Mouse (Mus musculus) hindbrain, embryonic 10.5 days (tissue): ENCODE measurements around the gene Ednra. TPM values are rescaled to one million over a fixed set of nuclear protein-coding genes. Genes with fewer than 3 reads are reported as not detected.

ENCODE experiments used
- DNase-seq: peaks from one replicate; pipeline ENCODE4 v3.0.0-alpha.2; 2017; ENCODE audit warnings: low spot score
- H3K27ac ChIP-seq: fragments of 300-500 bp; sonication (generic); 2 replicates; pipeline ENCODE4 v1.5.1; 2016; ENCODE audit warnings: mild to moderate bottlenecking, moderate library complexity
- H3K27me3 ChIP-seq: fragments of 300-500 bp; sonication (generic); 2 replicates; pipeline ENCODE4 v1.6.1; 2016; ENCODE audit warnings: mild to moderate bottlenecking; ENCODE audit not compliant: poor library complexity, insufficient read depth, severe bottlenecking
- H3K36me3 ChIP-seq: fragments of 300-500 bp; sonication (generic); 2 replicates; pipeline ENCODE4 v1.6.1; 2016; ENCODE audit warnings: mild to moderate bottlenecking, moderate library complexity
- H3K4me1 ChIP-seq: fragments of 300-500 bp; sonication (generic); replicated peaks from 2 replicates; pipeline ENCODE4 v1.6.1; 2016; ENCODE audit warnings: mild to moderate bottlenecking
- H3K4me3 ChIP-seq: fragments of 300-500 bp; sonication (generic); 2 replicates; pipeline ENCODE4 v1.5.1; 2016; ENCODE audit warnings: mild to moderate bottlenecking, moderate library complexity
- H3K9me3 ChIP-seq: fragments of 300-500 bp; sonication (generic); 2 replicates; pipeline ENCODE4 v1.6.1; 2016; ENCODE audit warnings: mild to moderate bottlenecking, moderate library complexity
- WGBS: fragments of 180-500 bp; shearing (Covaris S2); methylation state at CpG from one replicate; pipeline ENCODE4 v1.1.7; 2016; 5-methylcytosine and 5-hydroxymethylcytosine counted together
- polyA plus RNA-seq: library from polyadenylated mRNA; unstranded; fragments of >200 nt; fragmentation: Nextera tagmentation; extraction: Ambion mirVana; gene quantifications from 2 replicates; pipeline ENCODE4 v1.2.1, GENCODE M21; 2016

Ednra gene
- polyA plus RNA-seq, 1 experiment from 2014 or later = 18.1 TPM

DNA sequence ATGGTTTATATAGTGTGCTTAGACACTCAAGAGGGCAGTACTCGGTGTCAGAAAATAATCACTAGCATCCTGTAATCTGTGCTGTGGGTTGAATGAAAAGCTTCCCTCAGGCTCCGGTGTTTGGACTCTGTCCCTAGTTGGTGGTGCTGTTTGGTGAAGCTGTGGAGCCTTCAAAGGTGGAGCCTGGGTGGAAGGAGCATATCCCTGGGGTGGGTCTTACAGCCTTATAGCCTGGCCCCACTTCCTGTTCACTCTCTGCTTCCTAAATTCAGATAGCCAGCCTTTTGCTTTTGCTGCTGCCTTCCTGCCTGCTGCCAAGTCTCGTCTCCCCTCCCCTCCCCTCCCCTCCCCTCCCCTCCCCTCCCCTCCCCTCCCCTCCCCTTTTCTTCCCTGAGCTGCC, 18.1 kb upstream of the Ednra start:
- H3K27ac ChIP-seq = no peak overlapping the region
- 59% methylated on average over 3 of the region's 3 CpGs for WGBS
- 0 out of 2 replicates have a peak, but pooled peaks cover 2% of the 10 kb centered on the region for H3K4me1 ChIP-seq
- no peaks in the 10 kb centered on the region for H3K36me3 ChIP-seq
- no peaks in the 10 kb centered on the region for H3K27me3 ChIP-seq
- no peak for DNase-seq
- no peaks in the 10 kb centered on the region for H3K9me3 ChIP-seq
- no peak overlapping the region for H3K4me3 ChIP-seq

DNA sequence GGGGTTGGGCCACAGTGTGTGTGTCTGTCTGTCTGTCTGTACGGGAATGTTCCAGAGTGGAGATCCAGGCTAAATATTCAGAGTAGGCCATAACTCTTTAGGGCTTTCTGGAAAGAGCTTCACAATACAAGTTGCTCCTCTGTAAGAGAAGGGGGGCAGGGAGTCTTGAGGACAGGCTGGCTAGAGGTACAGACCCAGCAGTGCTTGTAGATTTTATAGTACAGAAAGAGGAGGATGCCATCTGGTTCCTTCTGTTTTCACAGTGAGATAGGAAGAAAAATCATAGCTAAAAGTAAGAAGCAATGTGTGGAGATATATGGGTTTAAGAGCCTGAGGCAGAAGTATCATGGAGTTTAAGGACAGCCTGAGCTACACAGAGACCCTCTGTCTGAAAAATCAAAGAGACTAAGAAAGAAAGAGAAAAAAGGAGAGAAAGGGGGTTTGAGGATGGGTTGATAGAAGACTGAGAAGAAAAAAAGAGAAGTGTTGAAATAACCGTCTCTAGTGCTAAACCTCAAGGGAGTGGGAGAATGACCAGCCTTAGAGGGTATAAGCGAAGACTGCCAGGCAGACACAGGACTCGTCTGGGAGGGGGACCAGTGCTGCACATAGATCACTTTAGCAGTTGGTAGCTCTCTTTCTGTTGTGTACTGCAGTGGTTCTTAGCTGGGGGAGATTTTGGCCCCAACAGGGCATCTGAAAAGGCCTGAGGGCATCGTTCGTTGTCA, 16.9 kb upstream of the Ednra start:
- Histone ChIP-seq H3K9me3 (no peaks in the 10 kb centered on the region), H3K4me1 (0 out of 2 replicates have a peak, but pooled peaks cover 2% of the 10 kb centered on the region), H3K27ac (no peak overlapping the region), H3K36me3 (no peaks in the 10 kb centered on the region), H3K4me3 (no peak overlapping the region), H3K27me3 (no peaks in the 10 kb centered on the region)
- 89% methylated on average over 6 of the region's 6 CpGs for whole genome bisulfite sequencing
- DNase-seq = no peak

DNA sequence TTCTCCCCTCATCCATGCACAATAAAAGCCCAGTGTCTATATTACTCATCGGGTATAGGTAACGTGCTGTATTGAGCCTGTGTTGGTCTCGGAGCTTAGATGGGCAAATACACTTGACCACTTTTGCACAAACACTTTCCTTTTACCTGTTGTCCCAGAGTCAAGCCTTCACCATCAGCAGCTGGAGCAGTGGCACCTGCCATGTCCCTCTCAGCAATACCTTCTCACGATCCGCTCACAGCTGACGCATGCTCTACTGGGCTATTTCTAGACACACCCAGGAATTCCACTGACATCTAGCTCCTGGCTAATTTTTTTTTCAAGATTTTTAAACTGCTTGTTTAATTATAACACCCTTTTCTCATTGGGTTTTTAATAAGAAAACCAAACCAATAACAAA, 14.2 kb upstream of the Ednra start:
- no peak for DNase-seq
- 91% methylated on average over 6 of the region's 6 CpGs for WGBS
- H3K9me3 ChIP-seq = no peaks in the 10 kb centered on the region; the same call in 1 of the 2 replicates
- H3K27ac ChIP-seq = no peak overlapping the region
- H3K36me3 ChIP-seq = no peaks in the 10 kb centered on the region
- H3K4me3 ChIP-seq = no peak overlapping the region
- 0 out of 2 replicates have a peak, but pooled peaks cover 2% of the 10 kb centered on the region for H3K4me1 ChIP-seq
- H3K27me3 ChIP-seq = no peaks in the 10 kb centered on the region

DNA sequence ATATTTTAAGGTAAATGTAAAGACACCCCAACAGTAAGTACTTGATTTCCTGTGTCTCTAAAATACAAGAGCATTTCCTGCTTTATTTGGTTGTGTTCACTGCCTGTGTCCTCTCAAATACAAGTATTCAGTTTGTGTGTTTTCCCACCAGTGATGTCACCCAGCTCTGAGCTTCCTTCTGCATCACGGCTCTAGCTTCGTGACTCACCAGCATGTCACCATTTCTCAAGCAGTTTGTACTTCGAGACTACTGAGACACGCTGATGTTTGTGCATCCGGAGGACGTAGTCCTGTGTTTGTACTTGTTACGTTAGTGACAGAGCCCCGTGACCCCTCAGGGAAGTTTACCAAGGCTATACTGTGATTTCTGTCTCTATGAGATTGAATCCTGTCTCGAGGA, 13.1 kb upstream of the Ednra start:
- DNase-seq = no peak
- 85% methylated on average over 9 of the region's 9 CpGs for WGBS
- no peak overlapping the region for H3K4me3 ChIP-seq
- H3K4me1 ChIP-seq = 0 out of 2 replicates have a peak, but pooled peaks cover under 1% of the 10 kb centered on the region
- no peaks in the 10 kb centered on the region for H3K27me3 ChIP-seq
- no peaks in the 10 kb centered on the region for H3K36me3 ChIP-seq
- H3K27ac ChIP-seq = no peak overlapping the region
- peaks cover 10% of the 10 kb centered on the region; the same call in 1 of the 2 replicates for H3K9me3 ChIP-seq

DNA sequence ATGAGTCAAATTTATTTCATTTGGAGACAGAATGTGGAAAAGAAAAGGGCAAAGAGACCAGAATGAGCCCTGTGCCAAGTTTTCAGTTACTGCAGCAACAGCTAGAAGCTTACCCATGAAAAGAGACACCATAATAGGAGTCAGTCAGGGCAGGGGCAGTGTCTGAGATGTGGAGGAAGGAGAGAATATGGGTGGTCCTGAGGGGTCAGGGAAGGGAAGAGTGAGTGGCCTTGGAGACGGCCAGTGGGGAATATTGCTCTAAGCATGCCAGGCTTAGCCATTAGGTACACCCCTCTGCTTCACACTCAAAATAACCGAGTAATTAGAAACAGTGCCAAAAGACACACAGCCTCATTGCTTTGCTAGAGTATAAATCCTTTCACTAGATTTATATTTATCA, 9.5 kb upstream of the Ednra start:
- WGBS = 61% methylated on average over 2 of the region's 2 CpGs
- H3K4me3 ChIP-seq = no peak overlapping the region
- no peak for DNase-seq
- no peak overlapping the region for H3K27ac ChIP-seq
- no peaks in the 10 kb centered on the region; the same call in 1 of the 2 replicates for H3K4me1 ChIP-seq
- H3K36me3 ChIP-seq = no peaks in the 10 kb centered on the region
- peaks cover 12% of the 10 kb centered on the region; the same call in 1 of the 2 replicates for H3K9me3 ChIP-seq
- H3K27me3 ChIP-seq = no peaks in the 10 kb centered on the region

DNA sequence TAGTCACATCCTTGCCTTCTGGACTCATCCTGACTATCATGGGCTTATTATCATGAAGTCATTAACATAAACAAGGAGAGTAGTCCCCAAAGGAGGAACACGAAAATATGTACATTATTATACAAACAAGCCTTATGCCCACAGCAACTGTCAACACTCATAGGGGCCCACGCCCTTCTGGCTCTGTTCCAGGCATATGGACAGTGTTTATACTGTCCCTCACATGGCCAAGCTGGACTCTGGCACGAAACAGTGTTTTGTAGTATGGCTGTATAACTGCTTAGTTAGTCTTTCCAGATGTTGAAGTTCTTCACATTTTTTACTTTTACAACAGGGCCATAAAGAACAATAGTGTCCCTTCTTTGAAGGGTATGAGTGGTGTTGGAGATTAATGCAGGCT, 8.7 kb upstream of the Ednra start:
- no peak for DNase-seq
- WGBS = 83% methylated on average over 3 of the region's 3 CpGs

DNA sequence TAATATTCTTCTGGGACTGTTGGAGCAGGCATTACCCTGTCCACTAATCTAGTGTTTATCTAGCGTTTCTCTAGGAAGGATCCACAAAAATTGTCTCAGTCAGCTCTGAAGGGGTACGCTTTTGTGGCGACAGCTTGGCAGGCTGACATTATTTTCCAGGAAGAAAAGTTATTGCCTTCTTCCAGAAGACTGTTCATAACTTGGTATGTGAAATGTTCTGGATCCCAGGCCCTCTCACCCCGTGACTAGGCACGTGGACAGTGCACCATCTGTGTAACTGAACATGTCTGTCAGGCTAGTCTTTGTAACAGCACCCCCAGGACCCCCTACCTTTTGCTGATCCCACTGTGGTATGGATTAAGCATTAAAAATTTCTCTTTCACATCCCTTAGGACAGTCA, 1.1 kb upstream of the Ednra start:
- WGBS = 76% methylated on average over 5 of the region's 5 CpGs
- H3K4me3 ChIP-seq = no peak overlapping the region

More for the DNA sequence above, 8.7 kb upstream of the Ednra start:
- H3K9me3 ChIP-seq = peaks cover 12% of the 10 kb centered on the region; the same call in 1 of the 2 replicates
- no peaks in the 10 kb centered on the region for H3K27me3 ChIP-seq
- no peak overlapping the region for H3K4me3 ChIP-seq
- no peaks in the 10 kb centered on the region; the same call in 1 of the 2 replicates for H3K4me1 ChIP-seq
- H3K27ac ChIP-seq = no peak overlapping the region
- no peaks in the 10 kb centered on the region for H3K36me3 ChIP-seq

DNA sequence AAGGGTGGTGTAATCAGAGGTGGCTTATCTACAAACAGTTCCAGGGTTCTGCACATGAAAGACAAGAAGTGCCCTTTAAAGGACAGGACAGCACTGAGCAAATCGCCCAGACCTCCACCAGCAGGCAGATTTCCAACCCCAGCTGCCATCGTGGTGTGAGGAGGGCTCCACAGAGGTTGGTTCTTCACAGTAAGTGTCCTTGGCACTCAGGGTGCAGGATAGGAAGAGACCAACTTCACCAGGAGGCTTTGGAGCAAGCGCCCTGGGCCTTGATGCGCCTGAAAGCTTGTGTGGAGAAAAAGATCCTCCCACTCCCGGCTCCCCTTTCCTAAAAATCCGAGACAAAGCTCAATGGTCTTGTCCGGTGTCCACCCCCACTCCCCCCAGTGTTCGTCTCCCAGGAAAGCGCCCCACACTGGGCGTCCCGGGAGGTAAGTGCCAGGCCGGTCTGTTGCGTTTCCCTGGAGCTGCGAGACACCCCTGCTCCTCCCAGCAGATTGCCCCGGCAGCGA, 674 bp downstream of the Ednra start:
- Histone ChIP-seq H3K27ac (peak overlapping the region; percentile 88), H3K36me3 (0 out of 2 replicates have a peak, but pooled peaks cover 10% of the 10 kb centered on the region), H3K4me3 (peak overlapping the region; percentile 66), H3K4me1 (peaks cover 22% of the 10 kb centered on the region), H3K9me3 (no peaks in the 10 kb centered on the region), H3K27me3 (no peaks in the 10 kb centered on the region)
- DNase-seq = no peak
- under 1% methylated on average over 16 of the region's 16 CpGs for WGBS

More for the DNA sequence above, 1.1 kb upstream of the Ednra start:
- Histone ChIP-seq H3K9me3 (no peaks in the 10 kb centered on the region), H3K27me3 (no peaks in the 10 kb centered on the region), H3K36me3 (no peaks in the 10 kb centered on the region), H3K4me1 (peaks cover 22% of the 10 kb centered on the region), H3K27ac (no peak overlapping the region)
- DNase-seq = no peak

DNA sequence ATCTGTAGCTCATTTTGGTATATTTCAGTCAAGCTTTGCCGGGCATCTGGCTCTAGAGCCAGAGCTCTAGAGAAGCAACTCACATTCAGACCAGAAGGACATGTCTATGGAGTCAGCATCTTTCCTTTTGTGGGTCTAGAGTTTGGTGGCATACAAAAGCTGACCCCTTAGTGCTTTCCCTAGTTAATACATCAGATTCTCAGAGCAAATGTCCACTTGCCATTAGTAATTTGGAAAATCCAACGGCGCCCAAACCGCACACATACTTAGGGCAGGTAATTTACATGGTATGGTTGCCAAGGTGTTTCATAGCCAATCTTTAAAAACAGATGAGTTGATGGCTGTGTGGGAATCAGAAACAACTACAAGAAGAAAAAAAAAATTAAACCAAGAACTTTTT, 1.2 kb downstream of the Ednra start:
- no peaks in the 10 kb centered on the region for H3K27me3 ChIP-seq
- no peaks in the 10 kb centered on the region for H3K9me3 ChIP-seq
- H3K36me3 ChIP-seq = 0 out of 2 replicates have a peak, but pooled peaks cover 10% of the 10 kb centered on the region
- H3K4me1 ChIP-seq = peaks cover 22% of the 10 kb centered on the region
- H3K27ac ChIP-seq = peak overlapping the region; percentile 88; the same call in 1 of the 2 replicates
- 86% methylated on average over 4 of the region's 4 CpGs for WGBS
- peak overlapping the region; percentile 66 for H3K4me3 ChIP-seq
- DNase-seq = no peak

DNA sequence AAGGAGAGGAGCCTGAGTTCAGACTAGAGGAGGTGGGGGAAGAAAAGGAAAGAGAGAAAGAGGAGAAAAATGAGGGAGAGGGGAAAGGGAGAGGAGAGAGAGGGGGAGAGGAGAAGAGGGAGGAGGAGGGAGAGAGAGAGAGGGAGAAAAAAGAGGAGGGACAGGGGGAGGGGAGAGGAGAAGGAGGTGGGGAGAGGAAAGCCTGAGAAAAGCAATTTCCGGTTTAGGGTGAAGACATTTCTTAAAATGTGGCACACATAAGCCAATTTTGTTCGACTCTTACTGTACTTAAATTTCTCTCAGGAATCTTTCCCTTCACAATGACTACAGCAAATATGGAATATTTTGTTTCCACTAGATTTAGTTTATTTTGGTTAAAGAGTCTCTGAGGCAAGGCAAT, 5.3 kb downstream of the Ednra start:
- no peaks in the 10 kb centered on the region for H3K27me3 ChIP-seq
- no peak overlapping the region for H3K4me3 ChIP-seq
- WGBS = 78% methylated on average over 2 of the region's 2 CpGs
- no peak for DNase-seq
- H3K27ac ChIP-seq = no peak overlapping the region
- peaks cover 24% of the 10 kb centered on the region for H3K4me1 ChIP-seq
- H3K36me3 ChIP-seq = 0 out of 2 replicates have a peak, but pooled peaks cover 10% of the 10 kb centered on the region
- H3K9me3 ChIP-seq = no peaks in the 10 kb centered on the region

DNA sequence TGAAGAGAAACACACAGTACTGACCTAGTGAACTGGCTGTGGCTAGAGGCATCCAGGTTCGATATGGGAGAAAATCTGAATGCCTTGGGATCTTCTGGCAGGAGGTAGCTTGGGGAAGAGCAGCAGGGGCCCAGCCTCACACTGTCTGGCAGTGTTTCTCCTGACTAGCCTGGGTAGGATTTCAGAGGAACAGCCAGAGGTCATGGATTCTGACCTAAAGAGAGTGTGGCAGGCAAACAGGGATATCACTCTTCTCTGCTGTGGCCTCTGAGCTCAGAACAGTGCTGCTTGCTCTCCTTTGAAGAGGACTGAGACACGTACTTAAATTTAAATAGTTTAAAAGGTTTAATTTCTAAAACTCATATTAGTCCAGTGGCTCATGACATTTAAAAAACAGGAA, 7.2 kb downstream of the Ednra start:
- Histone ChIP-seq H3K27ac (peak overlapping the region; percentile 62), H3K4me3 (no peak overlapping the region), H3K27me3 (no peaks in the 10 kb centered on the region), H3K36me3 (0 out of 2 replicates have a peak, but pooled peaks cover 10% of the 10 kb centered on the region), H3K9me3 (no peaks in the 10 kb centered on the region), H3K4me1 (peaks cover 14% of the 10 kb centered on the region; the same call in 1 of the 2 replicates)
- 40% methylated on average over 2 of the region's 2 CpGs for WGBS
- DNase-seq = no peak

DNA sequence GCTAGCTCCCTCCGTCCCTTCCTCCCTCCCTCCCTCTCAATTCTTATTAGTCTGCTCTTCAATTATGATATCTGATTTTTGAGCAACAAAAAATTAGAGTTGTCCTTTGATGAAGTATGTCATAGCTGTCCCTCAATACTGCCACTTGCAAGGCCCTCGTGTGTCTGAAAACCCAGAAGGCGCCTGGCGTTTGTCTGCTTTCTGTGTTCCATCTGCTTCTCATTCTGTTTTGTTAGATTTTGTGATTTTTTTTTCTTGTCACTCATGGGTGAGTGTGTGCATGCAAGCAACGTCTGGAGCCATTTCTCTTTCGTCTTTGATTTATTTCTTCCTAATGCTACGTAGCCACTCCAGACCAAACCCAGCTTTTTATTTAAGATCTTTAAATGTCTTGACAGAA, 9.8 kb downstream of the Ednra start:
- Histone ChIP-seq H3K36me3 (0 out of 2 replicates have a peak, but pooled peaks cover 3% of the 10 kb centered on the region), H3K27ac (no peak overlapping the region), H3K4me3 (no peak overlapping the region), H3K9me3 (no peaks in the 10 kb centered on the region), H3K27me3 (no peaks in the 10 kb centered on the region), H3K4me1 (peaks cover 21% of the 10 kb centered on the region)
- DNase-seq = no peak
- WGBS = 72% methylated on average over 7 of the region's 7 CpGs

DNA sequence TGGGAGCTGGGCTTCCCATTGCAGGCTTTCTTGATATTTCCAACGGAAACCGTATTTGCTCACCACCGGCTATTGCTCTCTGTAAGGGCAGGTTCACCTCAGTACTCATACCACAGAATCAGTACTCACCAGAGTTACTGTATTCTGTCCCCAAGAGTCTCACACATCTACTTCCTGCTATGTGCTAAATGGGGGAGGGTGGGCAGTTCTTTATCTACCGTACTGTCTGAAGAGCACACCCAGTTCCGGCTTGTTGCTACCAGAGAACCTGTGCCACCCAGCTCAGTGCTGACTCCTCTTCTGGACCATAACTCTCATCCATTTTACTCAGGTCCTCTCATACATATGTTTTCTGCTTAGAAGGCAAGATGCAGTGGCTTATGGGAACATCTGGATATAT, 10.6 kb downstream of the Ednra start:
- H3K36me3 ChIP-seq = no peaks in the 10 kb centered on the region
- no peaks in the 10 kb centered on the region for H3K27me3 ChIP-seq
- DNase-seq = no peak
- no peaks in the 10 kb centered on the region for H3K9me3 ChIP-seq
- WGBS = 84% methylated on average over 5 of the region's 5 CpGs
- H3K4me1 ChIP-seq = peaks cover 23% of the 10 kb centered on the region
- no peak overlapping the region for H3K4me3 ChIP-seq
- H3K27ac ChIP-seq = no peak overlapping the region
